Mouse (Mus musculus) embryonic facial prominence, embryonic 15.5 days (tissue): ENCODE results near the gene Fam193a. TPM values are rescaled to one million over a fixed set of nuclear protein-coding genes. Genes with fewer than 3 reads are reported as not detected.
A peak's percentile ranks its signal among the peaks of the same experiment; 100 is the strongest.

ENCODE experiments used
- ATAC-seq: fragments of 200-750 bp; cut with Nextera tagmentation; 2 replicates; pipeline ENCODE4 v1.8.0; 2017; ENCODE audit warnings: low read depth, moderate TSS enrichment; ENCODE audit not compliant: insufficient number of reproducible peaks, low FRiP score, low TSS enrichment
- H3K27ac ChIP-seq: fragments of 300-500 bp; sonication (generic); replicated peaks from 2 replicates; pipeline ENCODE4 v1.5.1; 2015; ENCODE audit warnings: mild to moderate bottlenecking, inconsistent platforms
- H3K27me3 ChIP-seq: fragments of 300-500 bp; sonication (generic); 2 replicates; pipeline ENCODE4 v1.6.1; 2015; ENCODE audit warnings: inconsistent platforms
- H3K36me3 ChIP-seq: fragments of 300-500 bp; sonication (generic); 2 replicates; pipeline ENCODE4 v1.6.1; 2015; ENCODE audit warnings: mild to moderate bottlenecking, inconsistent platforms
- H3K4me1 ChIP-seq: fragments of 300-500 bp; sonication (generic); 2 replicates; pipeline ENCODE4 v1.6.1; 2015; ENCODE audit warnings: inconsistent platforms
- H3K4me2 ChIP-seq: fragments of 300-500 bp; sonication (generic); replicated peaks from 2 replicates; pipeline ENCODE4 v1.6.1; 2015; ENCODE audit warnings: mild to moderate bottlenecking, inconsistent platforms
- H3K4me3 ChIP-seq: fragments of 300-500 bp; sonication (generic); replicated peaks from 2 replicates; pipeline ENCODE4 v1.5.1; 2015; ENCODE audit warnings: mild to moderate bottlenecking, inconsistent platforms
- H3K9ac ChIP-seq: fragments of 300-500 bp; sonication (generic); 2 replicates; pipeline ENCODE4 v1.6.1; 2015; ENCODE audit warnings: inconsistent platforms
- H3K9me3 ChIP-seq: fragments of 300-500 bp; sonication (generic); replicated peaks from 2 replicates; pipeline ENCODE4 v1.6.1; 2016; ENCODE audit warnings: inconsistent platforms
- WGBS: fragments of 180-500 bp; shearing (Covaris S2); methylation state at CpG from one replicate; pipeline ENCODE4 v1.1.7; 2015; 5-methylcytosine and 5-hydroxymethylcytosine counted together
- polyA plus RNA-seq: library from polyadenylated mRNA; unstranded; fragments of >200 nt; fragmentation: Nextera tagmentation; extraction: Ambion mirVana; gene quantifications from 2 replicates; pipeline ENCODE4 v1.2.1, GENCODE M21; 2015

Fam193a gene
- polyA plus RNA-seq, 1 experiment from 2014 or later: 13.5 TPM

DNA sequence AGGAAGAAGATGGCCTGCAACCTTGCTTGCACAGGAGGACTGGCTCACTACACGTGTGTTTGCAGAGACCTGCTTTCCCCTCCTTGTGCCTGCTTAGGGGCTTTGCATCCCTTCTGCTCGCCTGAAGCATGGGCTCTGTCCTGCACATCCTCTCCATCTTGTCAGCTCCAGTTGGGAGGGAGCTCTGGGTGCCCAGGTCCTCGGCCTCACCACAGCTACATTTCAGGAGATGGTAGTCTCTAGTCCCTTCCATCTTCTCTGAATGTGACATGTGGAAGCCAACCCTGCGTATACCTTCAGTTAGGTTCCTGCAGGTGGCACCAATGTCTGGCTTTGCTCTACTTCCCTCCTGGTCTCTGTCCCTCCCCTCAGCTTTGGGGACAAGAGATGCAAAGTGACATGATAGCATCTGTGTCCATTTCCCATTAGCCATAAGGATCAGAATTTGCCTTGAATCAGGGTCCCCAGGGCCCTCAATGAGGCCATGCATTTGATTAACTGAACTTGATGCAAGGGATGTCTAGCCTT is 154.3 kb downstream of the Fam193a start:
- H3K9me3 ChIP-seq: no peaks in the 10 kb centered on the region
- 45% methylated on average over 4 of the region's 4 CpGs for whole genome bisulfite sequencing

DNA sequence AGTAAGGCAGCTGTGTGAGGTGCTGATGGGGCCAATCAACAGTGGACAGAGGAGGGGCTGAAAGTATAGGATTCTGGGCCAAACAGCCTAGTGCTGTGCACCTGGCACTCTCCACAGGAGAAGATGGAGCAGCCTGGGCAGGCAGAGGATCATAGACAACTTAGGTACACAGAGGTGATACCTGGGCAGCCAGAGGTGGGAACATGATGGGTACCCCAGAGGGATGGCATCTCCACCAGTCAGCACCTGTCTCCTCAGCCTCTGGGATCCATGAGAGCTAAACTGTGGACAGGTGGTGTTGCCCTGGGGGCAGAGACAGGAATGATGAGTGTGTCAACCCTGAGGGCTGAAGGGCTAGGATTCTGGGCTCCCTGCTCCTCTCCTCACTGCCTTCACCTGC is 154.8 kb downstream of the Fam193a start:
- Histone ChIP-seq H3K4me2 (no peak overlapping the region), H3K9ac (no peak overlapping the region), H3K27ac (no peak overlapping the region), H3K36me3 (no peaks in the 10 kb centered on the region), H3K9me3 (no peaks in the 10 kb centered on the region), H3K4me1 (peaks cover 16% of the 10 kb centered on the region; the same call in 1 of the 2 replicates), H3K27me3 (no peaks in the 10 kb centered on the region), H3K4me3 (no peak overlapping the region)
- no peak for ATAC-seq

More for the DNA sequence above, 154.3 kb downstream of the Fam193a start:
- Histone ChIP-seq H3K4me3 (no peak overlapping the region), H3K9ac (no peak overlapping the region), H3K4me2 (no peak overlapping the region), H3K36me3 (no peaks in the 10 kb centered on the region), H3K4me1 (peaks cover 16% of the 10 kb centered on the region; the same call in 1 of the 2 replicates), H3K27ac (no peak overlapping the region), H3K27me3 (no peaks in the 10 kb centered on the region)
- no peak for ATAC-seq

DNA sequence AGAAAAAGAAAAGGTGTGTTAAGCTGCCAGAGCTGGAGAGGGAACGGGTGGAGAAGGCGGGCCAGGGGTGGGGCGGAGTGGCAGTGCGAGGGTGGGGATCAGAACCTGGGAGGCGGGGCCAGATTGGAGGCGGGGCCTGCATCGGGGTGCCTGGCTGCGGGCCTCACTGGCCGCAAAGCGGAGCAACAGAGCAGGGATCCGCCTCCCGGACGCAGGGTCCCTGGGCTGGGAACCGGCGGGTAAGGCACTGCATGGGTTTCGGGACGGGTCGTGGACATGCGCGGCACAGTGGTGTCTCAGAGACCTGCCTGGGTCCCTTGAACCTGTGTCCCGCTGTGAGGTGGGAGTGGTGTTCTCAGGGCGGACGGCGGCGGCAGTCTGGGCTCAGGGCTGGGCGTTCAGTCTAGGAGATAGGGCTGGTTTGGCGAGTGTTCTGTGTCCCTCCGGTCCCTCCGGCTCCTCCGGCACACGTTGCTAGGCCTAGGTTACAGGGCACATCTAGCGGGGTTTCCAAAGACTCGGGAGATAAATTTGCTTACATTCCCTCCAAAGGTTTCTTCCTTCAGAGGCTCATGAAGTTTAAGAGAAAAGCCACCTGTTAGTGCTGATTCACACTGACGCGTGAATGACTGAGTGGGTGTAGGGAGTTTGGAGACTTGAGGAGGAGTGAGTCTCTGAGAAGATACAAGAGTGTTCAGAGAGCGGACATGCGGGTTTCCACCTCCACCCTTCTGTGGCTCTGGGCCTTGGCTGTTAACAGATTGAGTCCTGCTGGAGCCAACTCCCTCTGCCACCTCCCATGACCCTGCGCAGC is 156.1 kb downstream of the Fam193a start, which contains the start of gene Sh3bp2:
Sh3bp2 (plus strand) TSS at position 176 of the 814 bp plus-strand sequence.
- peak; percentile 90 for ATAC-seq
- WGBS: 3% methylated on average over 38 of the region's 38 CpGs
- Histone ChIP-seq H3K4me1 (peaks cover 15% of the 10 kb centered on the region; the same call in 1 of the 2 replicates), H3K36me3 (no peaks in the 10 kb centered on the region), H3K27ac (peak within 1 kb of the TSS; percentile 36; the same call in 1 of the 2 replicates), H3K4me3 (peak within 1 kb of the TSS; percentile 59), H3K9me3 (no peaks in the 10 kb centered on the region), H3K27me3 (no peaks in the 10 kb centered on the region), H3K9ac (0 out of 2 replicates have a peak within 1 kb of the TSS, but pooled peaks have one; percentile 21), H3K4me2 (peak within 1 kb of the TSS; percentile 81)

DNA sequence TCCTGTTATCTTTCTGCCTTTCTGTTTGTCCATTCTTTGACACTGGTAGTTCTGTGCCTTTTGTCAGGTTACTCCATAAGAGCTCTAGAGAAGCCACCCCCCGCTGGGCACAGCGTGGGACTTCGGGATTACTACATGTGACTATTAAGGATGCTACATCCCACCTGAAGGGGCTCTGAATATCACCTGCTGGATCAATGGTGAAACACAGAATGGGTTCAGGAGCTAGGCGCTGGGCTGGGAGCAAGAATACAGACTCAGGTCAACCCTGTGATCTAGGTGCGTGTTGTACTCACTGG is 156.7 kb downstream of the Fam193a start:
- Histone ChIP-seq H3K4me1 (peaks cover 15% of the 10 kb centered on the region; the same call in 1 of the 2 replicates), H3K36me3 (no peaks in the 10 kb centered on the region), H3K4me3 (peak overlapping the region; percentile 59), H3K9me3 (no peaks in the 10 kb centered on the region), H3K27me3 (no peaks in the 10 kb centered on the region), H3K4me2 (peak overlapping the region; percentile 81; the same call in 1 of the 2 replicates), H3K27ac (0 out of 2 replicates have a peak overlapping the region, but pooled peaks have one; percentile 36), H3K9ac (no peak overlapping the region)
- ATAC-seq: no peak
- WGBS: 42% methylated on average over 5 of the region's 5 CpGs

DNA sequence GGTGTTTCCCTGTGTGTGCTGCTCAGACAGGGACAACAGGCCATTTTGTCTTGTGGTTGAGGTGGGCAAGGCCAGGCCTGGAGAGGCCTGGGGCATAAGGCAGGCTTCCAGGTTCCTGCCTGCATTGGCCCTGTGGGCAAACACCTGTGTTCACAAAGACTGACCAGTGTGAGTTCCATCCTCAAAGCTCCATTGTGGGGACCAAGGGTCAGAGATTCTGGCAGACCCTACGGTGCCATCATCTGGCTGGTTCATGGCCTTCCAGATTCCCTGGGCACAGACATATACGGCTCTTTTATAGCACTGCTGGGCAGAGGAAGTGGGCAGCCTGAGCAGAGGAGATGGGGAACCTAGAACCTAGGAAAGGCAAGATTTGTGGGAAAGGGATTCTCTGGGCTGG is 157.6 kb downstream of the Fam193a start:
- Histone ChIP-seq H3K9ac (no peak overlapping the region), H3K4me3 (no peak overlapping the region), H3K9me3 (no peaks in the 10 kb centered on the region), H3K4me1 (peaks cover 15% of the 10 kb centered on the region; the same call in 1 of the 2 replicates), H3K27ac (no peak overlapping the region), H3K36me3 (no peaks in the 10 kb centered on the region), H3K27me3 (no peaks in the 10 kb centered on the region), H3K4me2 (no peak overlapping the region)
- no peak for ATAC-seq
- 85% methylated on average over 2 of the region's 2 CpGs for WGBS

DNA sequence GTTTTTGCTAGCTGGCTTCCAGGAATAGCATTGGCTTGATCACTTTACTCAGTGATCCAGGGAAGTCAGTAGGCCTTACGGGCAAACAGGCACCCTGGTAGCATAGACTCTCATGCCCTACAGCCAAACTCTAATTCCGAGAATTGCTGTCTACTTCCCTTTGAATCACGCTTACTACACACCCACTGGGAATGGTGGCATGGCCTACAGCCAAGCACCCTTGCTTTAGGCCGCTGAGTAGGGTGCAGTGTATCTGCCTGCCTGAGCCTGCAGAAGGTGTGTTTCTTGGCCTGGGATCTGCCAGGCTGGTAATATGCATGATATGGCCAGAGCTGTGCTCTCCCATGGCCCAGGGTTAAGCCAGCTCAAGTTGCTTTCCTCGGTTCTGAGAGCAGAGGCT is 159.0 kb downstream of the Fam193a start:
- Histone ChIP-seq H3K36me3 (no peaks in the 10 kb centered on the region), H3K4me3 (no peak overlapping the region), H3K4me1 (peaks cover 15% of the 10 kb centered on the region; the same call in 1 of the 2 replicates), H3K9ac (no peak overlapping the region), H3K27me3 (no peaks in the 10 kb centered on the region), H3K9me3 (no peaks in the 10 kb centered on the region), H3K4me2 (no peak overlapping the region), H3K27ac (no peak overlapping the region)
- ATAC-seq: no peak
- 55% methylated on average over 5 of the region's 5 CpGs for WGBS

DNA sequence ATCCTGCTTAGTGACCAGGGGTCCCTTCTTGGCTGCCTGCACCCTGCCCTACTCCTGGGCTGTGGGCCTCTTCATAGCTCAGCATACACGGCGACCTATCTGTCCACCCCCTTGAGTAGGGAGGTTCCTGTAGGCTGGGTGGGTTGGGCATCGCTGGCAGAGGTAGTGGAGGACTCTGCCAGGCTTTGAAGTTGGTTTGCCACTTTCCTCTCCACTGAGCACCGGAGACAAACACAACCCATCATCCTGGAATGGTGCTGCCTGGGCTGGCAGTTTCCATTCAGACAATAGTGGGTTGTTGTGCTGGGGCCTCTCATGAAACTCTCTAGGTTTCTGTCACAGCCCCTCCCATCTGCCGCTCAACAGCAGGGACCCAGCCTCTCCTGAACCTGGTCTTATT is 160.4 kb downstream of the Fam193a start:
- Histone ChIP-seq H3K9me3 (no peaks in the 10 kb centered on the region), H3K4me3 (no peak overlapping the region), H3K27me3 (no peaks in the 10 kb centered on the region), H3K4me1 (peaks cover 15% of the 10 kb centered on the region; the same call in 1 of the 2 replicates), H3K4me2 (no peak overlapping the region), H3K36me3 (no peaks in the 10 kb centered on the region), H3K9ac (no peak overlapping the region), H3K27ac (no peak overlapping the region)
- 62% methylated on average over 5 of the region's 5 CpGs for WGBS
- ATAC-seq: no peak

DNA sequence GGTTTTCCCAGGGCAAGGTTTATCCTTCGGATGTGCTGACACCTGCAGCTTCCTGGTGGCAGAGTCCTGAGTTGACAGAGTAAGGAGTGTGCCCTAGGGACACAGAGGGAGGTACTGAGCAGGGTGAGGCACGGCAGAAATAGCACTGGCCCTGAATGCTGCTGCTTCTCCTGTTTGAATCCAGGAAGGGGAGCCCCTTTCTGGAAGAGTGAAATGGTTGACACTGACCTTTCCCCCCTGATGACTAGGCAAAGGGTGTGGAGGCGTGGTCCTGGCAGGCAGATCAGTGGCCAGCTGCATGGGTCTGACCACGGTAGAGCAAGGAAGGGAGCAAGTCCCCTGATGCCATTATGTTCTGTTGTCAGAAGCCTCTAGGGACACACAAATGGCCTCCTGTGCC is 161.0 kb downstream of the Fam193a start:
- no peak overlapping the region for H3K4me3 ChIP-seq
- H3K27me3 ChIP-seq: no peaks in the 10 kb centered on the region
- no peak for ATAC-seq
- no peak overlapping the region for H3K9ac ChIP-seq
- H3K27ac ChIP-seq: no peak overlapping the region
- H3K9me3 ChIP-seq: no peaks in the 10 kb centered on the region
- H3K4me2 ChIP-seq: no peak overlapping the region
- no peaks in the 10 kb centered on the region for H3K36me3 ChIP-seq
- H3K4me1 ChIP-seq: peaks cover 15% of the 10 kb centered on the region; the same call in 1 of the 2 replicates
- whole genome bisulfite sequencing: 43% methylated on average over 4 of the region's 4 CpGs

DNA sequence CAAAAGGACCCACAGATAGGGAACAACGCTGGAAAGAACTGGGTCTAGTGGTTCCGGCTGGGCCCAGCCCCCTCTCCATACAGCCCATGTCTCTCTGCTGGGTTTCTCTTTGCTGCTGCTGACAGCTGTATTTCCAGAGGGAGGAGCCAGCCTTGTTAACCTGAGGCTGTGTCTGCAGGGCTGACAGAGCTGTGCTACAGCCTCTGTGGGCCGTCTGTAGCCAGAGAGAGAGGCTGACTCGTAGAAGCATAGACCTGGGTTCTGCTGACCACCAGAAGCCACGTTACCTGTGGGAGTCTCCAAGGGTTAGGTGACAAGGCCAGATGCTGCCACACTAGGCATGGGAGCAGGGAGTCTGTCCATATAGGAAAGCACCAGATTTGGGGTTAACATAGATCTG is 163.3 kb downstream of the Fam193a start:
- ATAC-seq: no peak
- Histone ChIP-seq H3K4me1 (peaks cover 7% of the 10 kb centered on the region; the same call in 1 of the 2 replicates), H3K4me3 (no peak overlapping the region), H3K9ac (no peak overlapping the region), H3K4me2 (no peak overlapping the region), H3K27me3 (no peaks in the 10 kb centered on the region), H3K27ac (no peak overlapping the region), H3K9me3 (no peaks in the 10 kb centered on the region), H3K36me3 (no peaks in the 10 kb centered on the region)
- 68% methylated on average over 5 of the region's 5 CpGs for WGBS

DNA sequence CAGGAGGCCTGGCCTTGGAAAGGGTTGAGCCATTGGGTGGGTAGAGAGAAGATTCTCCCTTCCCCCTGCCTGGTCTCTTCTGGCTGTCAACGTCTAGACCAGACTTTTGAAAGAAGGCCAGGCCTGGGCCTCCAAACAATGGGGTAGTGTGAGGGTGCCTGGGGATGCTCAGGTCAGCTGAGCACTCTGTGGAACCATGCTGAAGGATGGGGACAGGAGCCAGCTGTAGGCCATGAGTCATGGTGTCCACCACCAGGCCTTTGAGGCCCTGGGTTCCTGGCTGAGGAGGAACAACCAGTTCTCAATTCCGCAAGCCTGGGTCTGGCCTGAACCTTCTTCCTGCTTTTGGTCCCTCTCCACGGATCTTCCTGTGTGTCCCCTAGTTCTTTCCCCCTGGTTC is 164.1 kb downstream of the Fam193a start:
- no peaks in the 10 kb centered on the region for H3K27me3 ChIP-seq
- no peak overlapping the region for H3K27ac ChIP-seq
- H3K4me3 ChIP-seq: no peak overlapping the region
- ATAC-seq: no peak
- H3K4me1 ChIP-seq: peaks cover 7% of the 10 kb centered on the region; the same call in 1 of the 2 replicates
- WGBS: 68% methylated on average over 3 of the region's 3 CpGs
- H3K9ac ChIP-seq: no peak overlapping the region
- no peaks in the 10 kb centered on the region for H3K36me3 ChIP-seq
- no peak overlapping the region for H3K4me2 ChIP-seq
- H3K9me3 ChIP-seq: no peaks in the 10 kb centered on the region

DNA sequence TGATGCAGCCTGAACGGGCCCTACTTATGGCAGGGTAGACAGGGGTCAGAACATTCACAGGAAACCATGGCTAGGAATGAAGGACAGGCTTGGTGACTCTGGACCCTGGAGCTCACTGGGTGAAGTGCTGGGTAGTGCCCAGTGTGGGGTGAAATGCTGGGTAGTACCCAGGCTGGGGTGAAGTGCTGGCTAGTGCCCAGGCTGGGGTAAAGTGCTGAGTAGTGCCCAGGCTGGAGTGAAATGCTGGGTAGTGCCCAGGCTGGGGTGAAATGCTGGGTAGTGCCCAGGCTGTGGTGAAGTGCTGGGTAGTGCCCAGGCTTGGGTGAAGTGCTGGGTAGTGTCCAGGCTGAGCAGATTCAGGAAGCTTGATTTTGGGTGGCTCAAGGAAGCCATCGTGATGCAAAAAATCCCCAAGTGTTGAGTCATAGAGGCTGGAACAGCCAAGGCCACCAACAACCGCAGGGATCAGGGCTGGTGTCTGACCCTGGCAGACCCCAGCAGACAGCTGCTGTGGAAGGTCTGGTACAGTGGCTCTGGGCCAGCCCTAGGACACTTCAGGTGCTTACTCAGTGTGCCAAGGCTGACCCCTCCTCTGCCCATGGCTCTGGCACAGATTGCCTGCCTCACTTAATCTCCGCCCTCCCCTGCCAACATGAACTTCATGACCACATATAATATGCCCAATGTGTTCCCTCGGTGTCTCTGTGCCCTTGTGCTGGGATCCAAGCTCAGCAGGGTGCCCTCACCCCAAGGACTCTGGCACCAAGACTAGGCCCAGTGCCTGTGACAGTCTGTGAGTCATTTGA is 165.2 kb downstream of the Fam193a start:
- H3K4me1 ChIP-seq: 0 out of 2 replicates have a peak, but pooled peaks cover 2% of the 10 kb centered on the region
- no peak for ATAC-seq
- 80% methylated on average over 5 of the region's 5 CpGs for WGBS
- no peak overlapping the region for H3K27ac ChIP-seq
- no peaks in the 10 kb centered on the region for H3K36me3 ChIP-seq
- no peak overlapping the region for H3K4me2 ChIP-seq
- no peak overlapping the region for H3K4me3 ChIP-seq
- H3K9ac ChIP-seq: no peak overlapping the region
- no peaks in the 10 kb centered on the region for H3K27me3 ChIP-seq
- H3K9me3 ChIP-seq: no peaks in the 10 kb centered on the region
